Mouse (Mus musculus): Measurements from ENCODE around the gene Blcap. TPM values are rescaled to one million over a fixed set of nuclear protein-coding genes. Genes with fewer than 3 reads are reported as not detected.
A peak's percentile ranks its signal among the peaks of the same experiment; 100 is the strongest.

The Blcap gene
- total RNA-seq, 2 experiments from 2014 or later, result 117 to 137 TPM

DNA sequence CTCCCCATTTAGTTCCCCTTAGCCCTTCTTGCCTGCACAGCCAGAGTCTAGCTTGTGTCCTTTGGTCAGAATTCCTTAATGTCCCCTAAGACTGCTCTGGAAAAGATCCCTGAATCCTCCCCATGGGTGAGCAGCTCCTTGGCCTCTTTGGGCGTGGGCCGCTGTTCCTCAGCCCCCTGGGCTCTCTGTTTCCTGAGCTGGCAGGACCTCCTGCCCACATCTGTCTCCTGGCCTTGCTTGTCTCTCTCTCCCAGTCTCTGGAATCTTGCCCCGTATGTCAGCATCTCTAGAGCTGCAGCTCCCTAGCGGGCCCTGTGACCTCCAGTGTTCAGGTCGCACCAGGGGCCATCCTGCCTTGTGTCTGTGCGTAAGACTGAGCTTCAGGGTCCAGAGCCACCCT is 51.6 kb downstream of the Blcap start:
- no peak for DNase-seq

DNA sequence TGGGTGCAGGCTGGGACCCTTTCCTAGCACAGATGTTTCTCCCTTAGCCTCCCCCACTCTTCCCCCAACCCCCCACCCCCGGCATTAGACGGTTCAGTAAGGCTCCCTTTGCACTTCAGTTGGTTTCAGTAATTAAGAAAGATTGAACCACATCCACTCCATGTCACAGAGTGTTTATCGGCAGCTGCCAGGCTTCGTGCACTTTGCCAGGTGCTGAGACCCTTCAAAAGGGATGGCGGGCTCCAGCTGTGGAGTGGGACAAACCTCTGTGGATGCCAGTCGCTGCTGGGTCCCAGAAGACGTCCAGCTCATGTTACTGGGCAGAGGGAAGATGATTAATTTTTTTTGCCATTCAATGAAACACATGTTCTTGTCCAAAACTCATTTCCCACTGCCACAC is 52.6 kb downstream of the Blcap start:
- DNase-seq, result no peak

DNA sequence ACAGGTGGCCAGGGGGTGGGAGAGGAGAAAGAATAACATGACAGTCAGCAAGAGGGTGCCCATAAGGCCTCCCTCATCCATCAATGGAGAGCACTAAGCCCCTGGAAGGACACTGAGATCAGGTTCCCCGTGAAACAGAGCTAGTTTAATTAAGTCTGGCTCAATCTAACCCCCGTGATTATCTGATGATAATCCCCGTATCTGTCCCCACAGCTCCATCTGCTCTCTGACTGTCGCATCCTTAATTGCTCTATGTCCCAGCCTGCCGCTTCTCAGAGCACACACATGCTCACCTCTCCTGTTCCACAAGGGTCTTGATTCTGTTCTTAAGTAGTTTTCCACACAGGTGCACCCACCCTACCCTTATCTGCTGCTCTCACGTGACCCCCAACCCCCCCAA is 53.5 kb downstream of the Blcap start:
- no peak for DNase-seq

DNA sequence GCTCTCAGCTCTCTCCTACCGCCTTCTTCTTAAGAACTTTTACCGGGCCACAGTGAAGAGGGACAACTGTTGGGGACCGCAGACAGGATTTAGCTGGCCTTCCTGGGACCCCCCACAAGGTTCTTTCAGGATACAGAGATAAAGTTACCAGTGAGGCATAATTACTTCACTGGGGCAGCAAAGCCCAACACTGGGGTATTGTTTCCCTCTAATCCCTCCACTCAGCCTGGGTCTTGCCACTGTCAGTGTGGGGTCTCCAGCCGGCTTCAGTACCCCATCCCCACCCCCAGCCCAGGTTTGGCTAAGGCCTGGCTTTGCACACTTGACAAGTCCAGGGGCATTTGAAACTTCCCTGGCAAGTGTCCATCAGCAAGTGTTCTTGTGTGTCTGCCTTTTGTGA is 56.7 kb downstream of the Blcap start:
- DNase-seq, result no peak

DNA sequence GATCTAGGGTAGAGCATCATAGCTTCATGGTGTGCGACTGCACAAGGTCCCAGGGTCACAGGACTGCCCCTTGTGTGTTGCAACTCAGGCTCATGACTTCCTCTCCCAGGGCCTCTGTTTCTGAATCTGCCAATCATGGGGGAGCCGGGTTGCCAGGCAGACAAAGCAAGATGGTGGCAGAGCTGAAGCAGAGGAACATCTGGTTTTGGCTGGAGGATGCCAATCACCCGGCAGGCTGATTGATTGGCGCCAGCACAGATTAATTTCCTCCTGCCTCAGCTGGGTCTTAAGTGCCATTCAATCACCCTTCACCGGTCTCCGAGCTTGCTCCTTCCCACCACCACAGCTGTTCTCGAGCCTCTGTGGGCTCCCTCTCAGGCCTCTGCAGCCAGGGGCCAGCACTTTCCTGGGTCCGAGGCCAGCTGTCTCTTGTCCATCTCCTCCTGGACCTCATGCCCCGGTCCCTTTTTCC is 57.3 kb downstream of the Blcap start:
- no peak for DNase-seq

DNA sequence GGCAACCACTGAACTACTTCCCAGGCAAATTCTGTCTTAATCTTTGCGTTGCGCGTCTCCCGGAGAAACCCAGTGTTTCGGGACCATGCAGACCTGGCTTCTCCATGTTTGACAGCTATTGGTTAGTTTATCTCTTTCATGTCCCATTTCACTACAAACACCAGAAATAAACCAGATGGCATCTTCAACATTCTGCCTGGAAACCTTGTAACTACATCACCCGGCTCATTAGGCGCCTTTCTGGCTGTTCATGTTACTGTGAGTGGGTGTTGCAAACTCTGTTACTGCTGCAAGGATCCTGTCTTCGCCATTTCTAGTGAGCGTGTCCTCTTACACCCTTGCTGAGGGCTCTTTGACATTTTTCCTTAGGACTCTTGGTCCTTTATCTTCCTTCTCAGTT is 58.2 kb downstream of the Blcap start:
- DNase-seq, result peak; percentile 46 to 48

DNA sequence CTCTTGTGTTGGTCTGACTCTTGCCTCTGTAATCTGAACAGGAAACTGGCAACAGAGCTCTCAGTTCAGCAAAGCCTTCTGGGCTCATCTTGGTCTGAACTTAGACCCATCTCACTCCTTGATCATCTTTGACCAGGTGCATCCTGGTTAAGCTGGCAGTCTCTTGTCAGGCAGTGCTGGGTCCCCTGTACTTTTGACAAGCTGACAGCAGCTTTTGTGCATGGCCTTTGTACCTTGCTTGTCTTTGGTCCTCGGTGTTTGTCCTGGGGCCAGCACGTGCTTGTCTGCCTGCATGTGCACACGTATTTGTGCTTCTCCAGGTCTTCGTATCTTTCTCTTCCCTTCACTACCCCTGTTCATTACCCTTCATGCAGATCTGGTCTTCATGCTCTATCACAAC is 61.0 kb downstream of the Blcap start:
- no peak for DNase-seq

DNA sequence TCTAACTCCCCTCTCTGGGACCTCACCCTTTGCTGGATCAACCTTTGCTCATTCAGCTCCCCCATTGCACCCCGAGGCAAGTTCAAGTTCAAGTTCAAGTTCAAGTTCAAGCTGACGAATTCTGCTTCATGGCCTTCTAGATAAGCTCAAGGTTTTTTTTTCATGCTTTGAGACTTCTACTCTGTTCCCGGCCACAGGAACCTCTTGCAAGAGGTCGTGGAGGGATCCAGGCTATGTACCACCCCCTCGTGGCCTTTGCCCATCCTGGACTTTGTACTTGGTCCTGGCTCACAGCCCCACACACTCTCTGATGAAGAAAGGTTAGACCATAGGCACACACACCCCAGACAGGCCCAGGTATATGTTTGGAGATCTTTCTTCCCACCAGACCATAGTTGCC is 61.9 kb downstream of the Blcap start:
- no peak for DNase-seq

DNA sequence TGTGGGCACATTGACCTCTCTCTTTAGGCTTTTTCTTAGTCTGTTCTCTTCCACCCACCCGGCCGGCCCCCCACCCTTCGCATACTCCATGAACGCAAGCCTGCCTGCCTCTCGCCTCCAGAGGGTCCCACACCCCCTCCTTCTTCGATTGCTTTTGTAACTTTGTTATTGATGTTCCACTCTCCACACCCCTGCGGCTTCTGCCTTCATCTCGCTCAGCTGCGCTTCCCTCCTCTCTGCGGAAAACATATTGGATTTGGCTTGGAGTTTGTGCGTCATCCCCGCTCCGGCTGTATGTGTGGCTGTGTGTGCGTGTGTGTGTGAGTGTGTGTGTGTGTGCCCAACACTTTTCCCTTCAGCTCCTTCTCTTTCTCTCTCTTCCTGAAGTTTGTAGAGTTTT is 64.3 kb downstream of the Blcap start:
- peak; percentile 65 to 70 for DNase-seq

Small RNA genes lying within 50 kb of the gene (microRNA-seq; reads per million reads assigned to microRNA genes)
- 0.90 to 1.7 reads per million in 2 experiments for gene Gm23134

Other genes with a start within 250 kb of the Blcap start
- not detected for gene Ghrh, start 223.8 kb downstream of the Blcap start, total RNA-seq (2021)
- 10 to 100 TPM; 53.6 to 60.9 TPM for gene Manbal, start 203.7 kb downstream of the Blcap start, total RNA-seq (2021)
- 100 to 1,000 TPM; 154 to 160 TPM for gene Src, start 152.8 kb downstream of the Blcap start, total RNA-seq (2021)
- gene Nnat, start 11.2 kb downstream of the Blcap start, total RNA-seq (2021), result 100 to 1,000 TPM; 539 to 601 TPM
- gene Ctnnbl1, start 166.1 kb upstream of the Blcap start, total RNA-seq (2021), result 10 to 100 TPM; 30.6 to 33.0 TPM